Mouse (Mus musculus) liver, adult 2 months (tissue): ENCODE data around the gene Slc5a10. TPM values are rescaled to one million over a fixed set of nuclear protein-coding genes. Genes with fewer than 3 reads are reported as not detected.

Experiments
- DNase-seq: peaks from one replicate; pipeline ENCODE4 v3.0.0-alpha.2; 2011; ENCODE audit warnings: low read depth, low spot score; ENCODE audit errors: extremely low read depth
- H3K27ac ChIP-seq: fragments of 200-500 bp; replicated peaks from 2 replicates; pipeline ENCODE4 v1.5.1; 2012; ENCODE audit warnings: low read depth, mild to moderate bottlenecking, control low read depth, inconsistent platforms, low read length; ENCODE audit not compliant: insufficient read depth
- H3K27me3 ChIP-seq: fragments of 200-500 bp; 2 replicates; pipeline ENCODE4 v1.6.1; 2012; ENCODE audit warnings: mild to moderate bottlenecking, moderate library complexity, low read length, inconsistent platforms; ENCODE audit not compliant: control insufficient read depth, insufficient read depth
- H3K36me3 ChIP-seq: fragments of 200-500 bp; 2 replicates; pipeline ENCODE4 v1.6.1; 2012; ENCODE audit warnings: low read length, inconsistent platforms; ENCODE audit not compliant: control insufficient read depth, insufficient read depth
- H3K4me1 ChIP-seq: fragments of 200-500 bp; 2 replicates; pipeline ENCODE4 v1.6.1; 2011; ENCODE audit warnings: low read length; ENCODE audit not compliant: control insufficient read depth, insufficient read depth
- H3K4me3 ChIP-seq: fragments of 200-500 bp; 2 replicates; pipeline ENCODE4 v1.5.1; 2011; ENCODE audit warnings: low read depth, mild to moderate bottlenecking, control low read depth, low read length, moderate library complexity; ENCODE audit not compliant: insufficient read depth
- H3K79me2 ChIP-seq: fragments of 200-500 bp; 2 replicates; pipeline ENCODE4 v1.6.1; 2012; ENCODE audit warnings: inconsistent platforms, mild to moderate bottlenecking, low read length, moderate library complexity; ENCODE audit not compliant: control insufficient read depth, insufficient read depth
- H3K9ac ChIP-seq: fragments of 200-500 bp; 2 replicates; pipeline ENCODE4 v1.6.1; 2012; ENCODE audit warnings: low read depth, mild to moderate bottlenecking, control low read depth, inconsistent platforms, low read length
- CTCF ChIP-seq: fragments of 200-500 bp; IDR thresholded peaks from 2 replicates; pipeline ENCODE4 v1.5.1; 2011; ENCODE audit warnings: low read depth, low read length, control low read depth
- POLR2A ChIP-seq: fragments of 200-500 bp; IDR thresholded peaks from 2 replicates; pipeline ENCODE4 v1.6.1; 2011; ENCODE audit warnings: low read length, control low read depth; ENCODE audit not compliant: insufficient read depth; ENCODE audit errors: extremely low read depth
- WGBS: fragments of 180-500 bp; shearing (Covaris S2); methylation state at CpG from one replicate; pipeline ENCODE4 v1.1.7; 2018; 5-methylcytosine and 5-hydroxymethylcytosine counted together
- polyA plus RNA-seq: library from polyadenylated mRNA; depleted of rRNA; stranded (reverse); fragments of >200 nt; gene quantifications from 2 replicates; pipeline ENCODE4 v1.2.3, GENCODE M21; 2012
- total RNA-seq: library from RNA; depleted of rRNA; stranded (reverse); fragments of >200 nt; gene quantifications from 2 replicates; pipeline ENCODE4 v1.2.3, GENCODE M21; 2014

Gene Slc5a10
- total and polyA plus RNA-seq, 2 experiments, result not detected

- Histone ChIP-seq H3K4me3 (no peak overlapping the region), H3K36me3 (peaks cover 55% of the 10 kb centered on the region), H3K4me1 (no peaks in the 10 kb centered on the region), H3K9ac (no peak overlapping the region), H3K27ac (no peak overlapping the region), H3K79me2 (no peaks in the 10 kb centered on the region), H3K27me3 (no peaks in the 10 kb centered on the region)
- no peak for TF ChIP-seq CTCF
- no peak for TF ChIP-seq POLR2A
- DNase-seq, result no peak
- 59% methylated on average over 3 of the region's 3 CpGs for WGBS
These were observed 26.5 kb upstream of the Slc5a10 start for GRCm38 (mm10) chr11:61747161-61747560.

- Histone ChIP-seq H3K27ac (no peak overlapping the region), H3K9ac (no peak overlapping the region), H3K4me1 (no peaks in the 10 kb centered on the region), H3K4me3 (no peak overlapping the region), H3K27me3 (no peaks in the 10 kb centered on the region), H3K36me3 (peaks cover 54% of the 10 kb centered on the region), H3K79me2 (no peaks in the 10 kb centered on the region)
- WGBS, result 95% methylated on average over 9 of the region's 9 CpGs
- DNase-seq, result no peak
- TF ChIP-seq CTCF (no peak), POLR2A (no peak)
These were observed 25.2 kb upstream of the Slc5a10 start for GRCm38 (mm10) chr11:61745781-61746180.

- H3K27ac ChIP-seq, result no peak overlapping the region
- 81% methylated on average over 3 of the region's 3 CpGs for WGBS
- no peaks in the 10 kb centered on the region for H3K79me2 ChIP-seq
- H3K4me1 ChIP-seq, result no peaks in the 10 kb centered on the region
- H3K27me3 ChIP-seq, result no peaks in the 10 kb centered on the region
- peaks cover 52% of the 10 kb centered on the region for H3K36me3 ChIP-seq
- TF ChIP-seq POLR2A (no peak), CTCF (0 out of 2 replicates have a peak, but pooled peaks have one; percentile 8)
- H3K9ac ChIP-seq, result no peak overlapping the region
- no peak for DNase-seq
- no peak overlapping the region for H3K4me3 ChIP-seq
These were observed 23.8 kb upstream of the Slc5a10 start for GRCm38 (mm10) chr11:61744460-61744859.

GRCm38 (mm10) chr11:61743768-61744167 is 23.1 kb upstream of the Slc5a10 start:
- peaks cover 57% of the 10 kb centered on the region for H3K36me3 ChIP-seq
- no peak for TF ChIP-seq CTCF
- TF ChIP-seq POLR2A, result no peak

GRCm38 (mm10) chr11:61740500-61740899 is 19.9 kb upstream of the Slc5a10 start:
- no peak overlapping the region for H3K27ac ChIP-seq
- no peak overlapping the region for H3K9ac ChIP-seq
- H3K79me2 ChIP-seq, result no peaks in the 10 kb centered on the region
- no peaks in the 10 kb centered on the region for H3K27me3 ChIP-seq
- no peak overlapping the region for H3K4me3 ChIP-seq
- DNase-seq, result no peak
- H3K36me3 ChIP-seq, result peaks cover 64% of the 10 kb centered on the region
- no peaks in the 10 kb centered on the region for H3K4me1 ChIP-seq
- 94% methylated on average over 1 of the region's 1 CpGs for WGBS
- TF ChIP-seq CTCF (no peak), POLR2A (no peak)

More at GRCm38 (mm10) chr11:61743768-61744167, 23.1 kb upstream of the Slc5a10 start:
- DNase-seq, result no peak
- H3K27ac ChIP-seq, result no peak overlapping the region
- no peaks in the 10 kb centered on the region for H3K27me3 ChIP-seq
- no peak overlapping the region for H3K4me3 ChIP-seq
- no peaks in the 10 kb centered on the region for H3K79me2 ChIP-seq
- H3K4me1 ChIP-seq, result no peaks in the 10 kb centered on the region
- 78% methylated on average over 3 of the region's 3 CpGs for WGBS
- no peak overlapping the region for H3K9ac ChIP-seq

GRCm38 (mm10) chr11:61737290-61737689 is 16.7 kb upstream of the Slc5a10 start:
- TF ChIP-seq CTCF, result no peak
- no peak for TF ChIP-seq POLR2A
- DNase-seq, result no peak
- H3K4me3 ChIP-seq, result no peak overlapping the region
- no peaks in the 10 kb centered on the region for H3K27me3 ChIP-seq
- WGBS, result 89% methylated on average over 1 of the region's 1 CpGs
- H3K27ac ChIP-seq, result no peak overlapping the region
- no peaks in the 10 kb centered on the region for H3K4me1 ChIP-seq
- H3K36me3 ChIP-seq, result peaks cover 62% of the 10 kb centered on the region
- no peaks in the 10 kb centered on the region for H3K79me2 ChIP-seq
- H3K9ac ChIP-seq, result no peak overlapping the region
